Comparison of ENCODE assay signal across 29 mouse cellular contexts in genomic region chr11:17657720-17658119, GRCm38 (mm10).
DNase-seq lines count a peak whose midpoint lies in the region; ATAC-seq lines count a peak whose summit lies in the region.
"Had no signal": no experiment of that assay in that cellular context is flagged by ENCODE, and none has a peak within 500 bp of the region (broad histone marks: within the 10 kb centered on the region; RNA-seq: fewer than 3 reads in every experiment).

No protein-coding gene starts in this region.

- H3K27ac ChIP-seq in hindbrain, embryonic 12.5 days = no peak overlapping the region
- no peak overlapping the region for H3K27ac ChIP-seq in hindbrain, embryonic 13.5 days
- no peak overlapping the region; the same call in 1 of the 2 replicates for H3K27ac ChIP-seq in midbrain, embryonic 12.5 days (replicated peaks)
- H3K27ac ChIP-seq in midbrain, embryonic 10.5 days (replicated peaks) = no peak overlapping the region
- no peak overlapping the region; the same call in 1 of the 2 replicates for H3K27ac ChIP-seq in midbrain, embryonic 13.5 days
- no peak overlapping the region for H3K27ac ChIP-seq in heart, embryonic 10.5 days
- H3K27ac ChIP-seq: limb, embryonic 10.5 days; limb, embryonic 15.5 days; liver, embryonic 13.5 days had no signal

- no peak overlapping the region for H3K4me2 ChIP-seq in hindbrain, embryonic 12.5 days (replicated peaks)
- no peak overlapping the region for H3K4me2 ChIP-seq in hindbrain, embryonic 13.5 days
- H3K4me2 ChIP-seq in midbrain, embryonic 12.5 days (replicated peaks) = no peak overlapping the region
- H3K4me2 ChIP-seq in midbrain, embryonic 13.5 days (replicated peaks) = no peak overlapping the region
- H3K4me2 ChIP-seq: heart, embryonic 12.5 days; limb, embryonic 15.5 days; liver, embryonic 13.5 days had no signal

- DNase-seq in midbrain, embryonic 10.5 days (ENCODE audit: low spot score) = no peak
- DNase-seq in heart, embryonic 10.5 days (ENCODE audit: low spot score) = no peak
- no peak for DNase-seq in frontal cortex, postnatal 36 days (ENCODE audit: low spot score in 2 of 2)
- DNase-seq: adrenal gland, postnatal 25 days; B cell, adult 2 months; cerebellum, adult 18-20 months; cerebellum, postnatal 14 days; gastrocnemius, postnatal 25 days; heart, adult 18-20 months; kidney, adult 18-20 months; kidney, postnatal 10 days; layer of hippocampus, adult 9-11 months; liver, embryonic 13.5 days; lung, adult 18-20 months; lung, postnatal 4 days; right cerebral cortex, adult 18-20 months; spleen, adult 18-20 months; thymus, postnatal 25 days had no signal

- WGBS in hindbrain, embryonic 12.5 days = 75% methylated on average over 3 of the region's 3 CpGs
- 72% methylated on average over 3 of the region's 3 CpGs for WGBS in hindbrain, embryonic 13.5 days
- WGBS in midbrain, embryonic 12.5 days = 80% methylated on average over 3 of the region's 3 CpGs
- WGBS in midbrain, embryonic 10.5 days = 92% methylated on average over 3 of the region's 3 CpGs
- WGBS in midbrain, embryonic 13.5 days = 78% methylated on average over 3 of the region's 3 CpGs
- WGBS in heart, embryonic 10.5 days = 86% methylated on average over 3 of the region's 3 CpGs

- H3K27me3 ChIP-seq in hindbrain, embryonic 12.5 days = no peaks in the 10 kb centered on the region
- H3K27me3 ChIP-seq in hindbrain, embryonic 13.5 days = no peaks in the 10 kb centered on the region
- H3K27me3 ChIP-seq in midbrain, embryonic 12.5 days = no peaks in the 10 kb centered on the region
- no peaks in the 10 kb centered on the region for H3K27me3 ChIP-seq in midbrain, embryonic 10.5 days (ENCODE audit: low read depth, poor library complexity, severe bottlenecking)
- H3K27me3 ChIP-seq in midbrain, embryonic 13.5 days = no peaks in the 10 kb centered on the region
- H3K27me3 ChIP-seq in heart, embryonic 10.5 days (ENCODE audit: insufficient read depth, poor library complexity, severe bottlenecking) = no peaks in the 10 kb centered on the region
- H3K27me3 ChIP-seq: heart, embryonic 12.5 days; limb, embryonic 15.5 days; liver, embryonic 13.5 days; megakaryocyte, embryonic 14.5 days had no signal

- no peaks in the 10 kb centered on the region for H3K9me3 ChIP-seq in hindbrain, embryonic 12.5 days (replicated peaks)
- H3K9me3 ChIP-seq in hindbrain, embryonic 13.5 days = no peaks in the 10 kb centered on the region
- H3K9me3 ChIP-seq in midbrain, embryonic 12.5 days = no peaks in the 10 kb centered on the region
- H3K9me3 ChIP-seq in midbrain, embryonic 10.5 days (replicated peaks) = no peaks in the 10 kb centered on the region
- H3K9me3 ChIP-seq in midbrain, embryonic 13.5 days = no peaks in the 10 kb centered on the region
- H3K9me3 ChIP-seq in heart, embryonic 10.5 days = no peaks in the 10 kb centered on the region
- H3K9me3 ChIP-seq: heart, embryonic 12.5 days; limb, embryonic 10.5 days; limb, embryonic 15.5 days; liver, embryonic 13.5 days; megakaryocyte, embryonic 14.5 days had no signal

- no peak overlapping the region for H3K4me3 ChIP-seq in hindbrain, embryonic 12.5 days
- H3K4me3 ChIP-seq in hindbrain, embryonic 13.5 days = no peak overlapping the region
- no peak overlapping the region for H3K4me3 ChIP-seq in midbrain, embryonic 12.5 days
- no peak overlapping the region for H3K4me3 ChIP-seq in midbrain, embryonic 10.5 days
- H3K4me3 ChIP-seq in midbrain, embryonic 13.5 days (replicated peaks) = no peak overlapping the region
- H3K4me3 ChIP-seq in heart, embryonic 10.5 days = no peak overlapping the region
- H3K4me3 ChIP-seq: erythroblast, embryonic 14.5 days; heart, embryonic 12.5 days; limb, embryonic 10.5 days; limb, embryonic 15.5 days; liver, embryonic 13.5 days; megakaryocyte, embryonic 14.5 days had no signal

- H3K4me1 ChIP-seq in hindbrain, embryonic 12.5 days = 0 out of 2 replicates have a peak, but pooled peaks cover 4% of the 10 kb centered on the region
- H3K4me1 ChIP-seq in hindbrain, embryonic 13.5 days (replicated peaks) = 0 out of 2 replicates have a peak, but pooled peaks cover 4% of the 10 kb centered on the region
- H3K4me1 ChIP-seq in midbrain, embryonic 12.5 days = peaks cover 13% of the 10 kb centered on the region
- H3K4me1 ChIP-seq in midbrain, embryonic 10.5 days = peaks cover 6% of the 10 kb centered on the region; the same call in 1 of the 2 replicates
- H3K4me1 ChIP-seq in midbrain, embryonic 13.5 days (replicated peaks) = peaks cover 10% of the 10 kb centered on the region; the same call in 1 of the 2 replicates
- H3K4me1 ChIP-seq in heart, embryonic 10.5 days = no peaks in the 10 kb centered on the region
- H3K4me1 ChIP-seq: heart, embryonic 12.5 days; liver, embryonic 13.5 days; megakaryocyte, embryonic 14.5 days had no signal

- H3K9ac ChIP-seq in hindbrain, embryonic 12.5 days = no peak overlapping the region
- no peak overlapping the region for H3K9ac ChIP-seq in hindbrain, embryonic 13.5 days
- H3K9ac ChIP-seq in midbrain, embryonic 12.5 days (replicated peaks) = no peak overlapping the region
- no peak overlapping the region for H3K9ac ChIP-seq in midbrain, embryonic 13.5 days (replicated peaks)
- H3K9ac ChIP-seq: heart, embryonic 12.5 days; limb, embryonic 15.5 days; liver, embryonic 13.5 days had no signal

- ATAC-seq in hindbrain, embryonic 12.5 days (ENCODE audit: low FRiP score) = peak; percentile 28; the same call in 1 of the 2 replicates
- ATAC-seq in hindbrain, embryonic 13.5 days (ENCODE audit: low FRiP score) = no peak
- ATAC-seq in midbrain, embryonic 12.5 days (ENCODE audit: low FRiP score, low read depth) = peak; percentile 21; the same call in 1 of the 2 replicates
- ATAC-seq in midbrain, embryonic 13.5 days = peak; percentile 31; the same call in 1 of the 2 replicates
- ATAC-seq: inflammation-experienced regulatory T-cells, adult 6 months; lung, postnatal 0 days had no signal

- H3K36me3 ChIP-seq in hindbrain, embryonic 12.5 days = no peaks in the 10 kb centered on the region
- H3K36me3 ChIP-seq in hindbrain, embryonic 13.5 days = no peaks in the 10 kb centered on the region
- H3K36me3 ChIP-seq in midbrain, embryonic 12.5 days = no peaks in the 10 kb centered on the region
- no peaks in the 10 kb centered on the region for H3K36me3 ChIP-seq in midbrain, embryonic 10.5 days
- no peaks in the 10 kb centered on the region for H3K36me3 ChIP-seq in midbrain, embryonic 13.5 days
- no peaks in the 10 kb centered on the region for H3K36me3 ChIP-seq in heart, embryonic 10.5 days
- H3K36me3 ChIP-seq: heart, embryonic 12.5 days; limb, embryonic 10.5 days; limb, embryonic 15.5 days; liver, embryonic 13.5 days had no signal
